Mouse (Mus musculus): Measurements from ENCODE around the gene Hist1h3a. TPM values are rescaled to one million over a fixed set of nuclear protein-coding genes. Genes with fewer than 3 reads are reported as not detected.

Gene Hist1h3a
- 21.7 and 27.6 TPM in 2 replicates for polyA plus RNA-seq (2012)

DNA sequence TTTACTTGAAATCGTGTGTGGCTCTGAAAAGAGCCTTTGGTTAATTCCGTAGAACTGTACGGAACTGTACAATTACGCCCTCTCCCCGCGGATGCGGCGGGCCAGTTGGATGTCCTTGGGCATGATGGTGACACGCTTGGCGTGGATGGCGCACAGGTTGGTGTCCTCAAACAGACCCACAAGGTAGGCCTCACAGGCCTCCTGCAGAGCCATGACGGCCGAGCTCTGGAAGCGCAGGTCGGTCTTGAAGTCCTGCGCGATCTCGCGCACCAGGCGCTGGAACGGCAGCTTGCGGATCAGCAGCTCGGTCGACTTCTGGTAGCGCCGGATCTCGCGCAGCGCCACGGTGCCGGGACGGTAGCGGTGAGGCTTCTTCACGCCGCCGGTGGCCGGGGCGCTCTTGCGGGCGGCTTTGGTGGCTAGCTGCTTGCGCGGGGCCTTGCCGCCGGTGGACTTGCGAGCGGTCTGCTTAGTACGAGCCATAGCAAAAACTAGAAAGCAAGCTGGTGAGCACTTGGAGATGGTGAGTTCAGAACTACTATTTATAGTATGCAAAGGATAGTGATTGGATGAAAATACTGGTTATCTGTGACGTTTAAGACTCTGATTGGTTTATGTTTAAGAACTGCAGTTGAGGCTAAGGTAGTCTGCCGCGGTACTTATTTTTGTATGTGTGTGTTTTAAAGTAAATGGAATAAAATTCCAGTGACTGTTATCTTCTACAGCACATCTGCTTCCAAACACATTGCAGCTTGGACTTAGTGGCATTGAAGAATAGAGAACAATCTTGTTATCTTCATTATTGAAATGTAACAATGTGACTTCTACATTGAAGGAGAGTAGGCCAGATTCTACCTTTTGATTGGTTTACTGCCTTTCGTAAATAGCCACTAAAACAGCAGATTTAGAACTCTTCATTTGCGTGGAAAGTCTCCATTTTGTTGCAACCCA lies at the start of gene Hist1h3a:
Hist1h3a (minus strand) TSS at position 516 of the 951 bp plus-strand sequence.

DNA sequence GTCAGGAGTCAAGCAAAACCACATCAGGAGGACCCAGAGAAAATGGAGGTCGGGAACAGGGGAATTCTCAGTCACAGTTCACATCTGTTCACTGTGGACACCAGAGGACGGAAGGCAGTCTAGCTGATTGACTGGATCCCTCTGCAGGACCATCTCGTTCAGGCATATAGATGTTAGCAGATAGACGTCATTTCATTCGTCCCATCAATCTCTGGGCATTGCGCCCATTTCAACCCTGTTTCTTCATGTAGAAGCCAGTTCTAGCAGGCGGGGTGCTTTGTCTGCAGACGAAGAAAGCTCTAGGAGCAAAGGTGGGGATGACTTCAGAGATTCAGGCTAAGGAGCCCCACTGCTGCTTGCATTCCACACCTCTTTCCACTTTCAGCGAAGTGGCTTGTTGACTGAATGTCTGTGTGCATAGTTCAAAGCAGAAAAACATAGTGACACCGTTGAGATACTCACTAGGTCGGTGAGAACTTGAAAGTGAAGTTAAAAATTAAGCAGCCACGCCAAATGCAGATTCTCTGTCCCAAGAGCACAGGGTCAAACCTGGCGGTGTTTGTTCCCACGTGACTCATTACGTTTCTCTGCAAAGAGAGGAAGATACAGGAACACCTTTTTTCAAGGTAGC lies 44.4 kb upstream of the Hist1h3a start, which contains the start of gene Slc17a2:
Slc17a2 (plus strand) TSS at position 572 of the 631 bp plus-strand sequence.

DNA sequence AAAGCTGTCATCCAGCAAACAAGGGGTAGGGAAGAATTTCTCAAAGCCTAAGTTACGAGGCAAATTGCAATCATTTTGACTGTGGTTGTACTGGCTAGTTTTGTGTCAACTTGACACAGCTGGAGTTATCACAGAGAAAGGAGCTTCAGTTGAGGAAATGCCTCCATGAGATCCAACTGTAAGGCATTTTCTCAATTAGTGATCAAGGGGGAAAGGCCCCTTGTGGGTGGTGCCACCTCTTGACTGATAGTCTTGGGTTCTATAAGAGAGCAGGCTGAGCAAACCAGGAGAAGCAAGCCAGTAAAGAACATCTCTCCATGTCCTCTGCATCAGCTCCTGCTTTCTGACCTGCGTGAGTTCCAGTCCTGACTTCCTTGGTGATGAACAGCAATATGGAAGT lies 7.4 kb upstream of the Hist1h3a start, which contains the start of gene Trim38:
Trim38 (plus strand) TSS at position 301 of the 400 bp plus-strand sequence.

GRCm38 (mm10) chr13:23763586-23764323 lies 1.6 kb upstream of the Hist1h3a start, which contains the start of gene Hist1h1a:
TSS of gene Hist1h1a (plus strand) at chr13:23763666.

DNA sequence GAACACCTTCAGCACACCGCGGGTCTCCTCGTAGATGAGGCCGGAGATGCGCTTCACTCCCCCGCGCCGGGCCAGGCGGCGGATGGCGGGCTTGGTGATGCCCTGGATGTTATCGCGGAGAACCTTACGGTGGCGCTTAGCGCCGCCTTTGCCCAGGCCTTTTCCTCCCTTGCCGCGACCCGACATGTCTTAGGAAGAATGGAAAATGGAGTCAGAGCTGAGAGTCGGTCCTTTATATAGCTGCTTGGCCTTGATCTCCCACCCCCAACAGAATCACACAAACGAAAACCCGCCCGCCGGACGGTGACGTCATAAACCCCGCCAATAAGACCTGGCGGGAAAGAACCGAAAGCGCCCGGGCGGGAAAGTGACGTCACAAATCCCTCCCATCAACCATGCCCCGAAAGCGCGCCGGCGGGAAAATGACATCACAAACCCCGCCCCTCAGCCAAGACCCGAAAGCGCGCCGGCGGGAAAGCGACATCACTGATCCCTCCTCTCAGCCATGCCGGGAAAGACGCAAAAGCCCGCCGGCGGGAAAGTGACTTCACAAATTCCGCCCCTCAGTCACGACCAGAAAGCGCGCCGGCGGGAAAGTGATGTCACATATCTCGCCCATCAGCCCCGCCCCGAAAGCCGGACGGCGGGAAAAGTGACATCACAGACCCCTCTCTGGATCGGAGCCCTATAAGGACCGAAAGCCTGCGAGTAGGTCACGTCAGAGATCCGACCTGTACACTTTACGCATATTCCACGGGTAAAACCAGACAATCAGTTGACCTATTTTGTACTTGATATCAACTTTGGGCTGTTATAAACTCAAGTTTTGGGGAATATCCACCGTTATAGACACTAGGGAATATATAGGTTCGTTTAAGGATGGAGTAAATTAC lies 968 bp downstream of the Hist1h3a start, which contains the start of gene Hist1h4a:
Hist1h4a (minus strand) TSS at position 259 of the 893 bp plus-strand sequence.

DNA sequence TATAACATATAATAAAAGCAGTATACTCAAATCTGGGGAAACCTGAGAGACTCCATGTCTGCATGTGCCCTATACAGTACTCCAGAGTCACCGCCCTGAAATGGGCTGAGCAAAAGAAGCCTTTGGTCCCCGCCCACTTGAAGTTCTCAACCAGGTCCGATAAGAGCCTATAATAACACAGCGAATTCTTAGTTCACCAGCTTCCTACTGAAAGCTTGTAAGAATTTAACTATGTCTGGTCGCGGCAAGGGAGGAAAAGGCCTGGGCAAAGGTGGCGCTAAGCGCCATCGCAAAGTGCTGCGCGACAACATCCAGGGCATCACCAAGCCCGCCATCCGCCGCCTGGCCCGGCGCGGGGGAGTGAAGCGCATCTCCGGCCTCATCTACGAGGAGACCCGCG lies 5.4 kb downstream of the Hist1h3a start, which contains the start of gene Hist1h4b:
Hist1h4b (plus strand) TSS at position 224 of the 400 bp plus-strand sequence.

GRCm38 (mm10) chr13:23752067-23752741 lies 10.0 kb downstream of the Hist1h3a start, which contains the start of gene Hist1h3b:
TSS of gene Hist1h3b (plus strand) at chr13:23752267.

GRCm38 (mm10) chr13:23750839-23751477 lies 11.2 kb downstream of the Hist1h3a start, which contains the start of gene Hist1h2ab:
TSS of gene Hist1h2ab (plus strand) at chr13:23751126.

GRCm38 (mm10) chr13:23746201-23747080 lies 15.7 kb downstream of the Hist1h3a start, which contains the start of gene Hist1h2bb:
TSS of gene Hist1h2bb (plus strand) at chr13:23746734.

DNA sequence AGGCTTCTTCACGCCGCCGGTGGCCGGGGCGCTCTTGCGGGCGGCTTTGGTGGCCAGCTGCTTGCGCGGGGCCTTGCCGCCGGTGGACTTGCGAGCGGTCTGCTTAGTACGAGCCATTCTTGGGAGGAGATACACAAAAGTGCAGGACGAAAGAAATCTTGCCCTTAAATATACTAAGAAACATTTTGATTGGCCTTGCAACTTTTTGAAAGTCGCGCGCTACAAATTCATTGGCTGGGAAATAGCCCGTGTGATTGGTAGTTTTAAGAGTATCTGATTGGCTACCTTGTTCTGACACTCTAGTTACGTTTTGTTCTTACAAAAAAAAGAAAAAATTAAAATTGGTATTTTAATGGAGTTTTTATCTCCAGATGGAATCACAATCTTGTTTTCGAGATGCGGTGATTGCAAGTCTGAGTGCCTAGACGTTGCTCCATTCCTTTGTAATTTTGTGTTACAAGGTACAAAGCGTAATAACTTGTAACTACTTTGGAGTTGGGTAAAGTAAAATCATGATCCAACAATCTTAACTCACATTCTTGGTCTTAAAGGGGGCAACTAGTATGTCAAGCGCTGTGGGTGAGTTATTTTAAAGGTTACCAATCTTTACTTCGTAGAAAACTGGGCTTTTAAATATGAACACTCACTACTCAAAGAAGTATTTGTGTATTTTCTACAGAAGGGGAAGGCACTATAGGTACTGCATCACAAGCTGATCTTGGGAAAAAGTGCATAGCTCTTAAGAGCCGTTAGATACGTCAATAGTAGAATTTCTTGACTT lies 16.6 kb downstream of the Hist1h3a start, which contains the start of gene Hist1h3c:
Hist1h3c (minus strand) TSS at position 222 of the 781 bp plus-strand sequence.

DNA sequence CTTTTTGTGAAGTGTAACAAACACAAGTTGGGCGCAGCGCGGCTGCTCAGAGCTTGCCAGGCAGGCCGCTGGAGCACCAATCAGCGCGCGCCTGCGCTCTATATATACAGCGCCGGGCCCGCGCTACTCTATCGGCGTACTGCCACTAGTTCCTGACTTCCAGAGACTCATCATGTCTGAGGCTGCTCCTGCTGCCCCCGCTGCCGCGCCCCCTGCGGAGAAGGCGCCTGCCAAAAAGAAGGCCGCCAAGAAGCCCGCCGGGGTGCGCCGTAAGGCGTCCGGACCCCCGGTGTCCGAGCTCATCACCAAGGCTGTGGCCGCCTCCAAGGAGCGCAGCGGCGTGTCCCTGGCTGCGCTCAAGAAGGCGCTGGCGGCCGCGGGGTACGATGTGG lies 23.5 kb downstream of the Hist1h3a start, which contains the start of gene Hist1h1c:
Hist1h1c (plus strand) TSS at position 132 of the 392 bp plus-strand sequence.

Other genes with a start within 250 kb of the Hist1h3a start
- gene Hist1h4h, start 231.3 kb downstream of the Hist1h3a start, polyA plus RNA-seq (2012), result 33.5 and 38.6 TPM in 2 replicates
- gene Hist1h2af, start 228.5 kb downstream of the Hist1h3a start, polyA plus RNA-seq (2012), result 81.4 and 86.9 TPM in 2 replicates
- 19.0 and 22.6 TPM in 2 replicates for gene Hist1h3g, start 227.0 kb downstream of the Hist1h3a start, polyA plus RNA-seq (2012)
- gene Hist1h2bh, start 219.0 kb downstream of the Hist1h3a start, polyA plus RNA-seq (2012), result 2.5 and 3.3 TPM in 2 replicates
- gene Hist1h3f, start 218.3 kb downstream of the Hist1h3a start, polyA plus RNA-seq (2012), result 5.5 and 6.8 TPM in 2 replicates
- 13.2 and 18.3 TPM in 2 replicates for gene Hist1h4f, start 210.7 kb downstream of the Hist1h3a start, polyA plus RNA-seq (2012)
- 0.77 and 1.7 TPM in 2 replicates for gene Hist1h1d, start 209.1 kb downstream of the Hist1h3a start, polyA plus RNA-seq (2012)
- gene Hist1h3e, start 200.0 kb downstream of the Hist1h3a start, polyA plus RNA-seq (2012), result 18.9 and 21.1 TPM in 2 replicates
- 16.2 and 16.7 TPM in 2 replicates for gene Hist1h2ae, start 191.2 kb downstream of the Hist1h3a start, polyA plus RNA-seq (2012)
- 46.4 and 66.4 TPM in 2 replicates for gene Hist1h2bg, start 191.0 kb downstream of the Hist1h3a start, polyA plus RNA-seq (2012)
- gene Hist1h2bf, start 188.2 kb downstream of the Hist1h3a start, polyA plus RNA-seq (2012), result 3.1 and 11.2 TPM in 2 replicates
- gene Hist1h2ad, start 188.0 kb downstream of the Hist1h3a start, polyA plus RNA-seq (2012), result 5.5 and 5.7 TPM in 2 replicates
- gene Hist1h3d, start 186.6 kb downstream of the Hist1h3a start, polyA plus RNA-seq (2012), result 6.4 and 7.1 TPM in 2 replicates
- 9.9 and 17.2 TPM in 2 replicates for gene Hist1h4d, start 180.8 kb downstream of the Hist1h3a start, polyA plus RNA-seq (2012)
- gene Hist1h2be, start 141.3 kb downstream of the Hist1h3a start, polyA plus RNA-seq (2012), result 0.79 and 1.1 TPM in 2 replicates
- gene Hist1h1e, start 139.8 kb downstream of the Hist1h3a start, polyA plus RNA-seq (2012), result 9.0 and 14.7 TPM in 2 replicates
- gene Hist1h2ac, start 78.4 kb downstream of the Hist1h3a start, polyA plus RNA-seq (2012), result 7.2 TPM in 2 replicates
- 66.3 and 70.6 TPM in 2 replicates for gene Hist1h2bc, start 78.2 kb downstream of the Hist1h3a start, polyA plus RNA-seq (2012)
- gene Hist1h1t, start 66.6 kb downstream of the Hist1h3a start, polyA plus RNA-seq (2012), result 0.27 TPM in 1 of 2 replicates, not detected in the other
- gene Hist1h4c, start 63.9 kb downstream of the Hist1h3a start, polyA plus RNA-seq (2012), result 4.5 and 10.6 TPM in 2 replicates
- 8.0 and 15.2 TPM in 2 replicates for gene Hfe, start 51.5 kb downstream of the Hist1h3a start, polyA plus RNA-seq (2012)
- 100 and 116 TPM in 2 replicates for gene Hist1h1c, start 23.6 kb downstream of the Hist1h3a start, polyA plus RNA-seq (2012)
- gene Hist1h3c, start 16.8 kb downstream of the Hist1h3a start, polyA plus RNA-seq (2012), result 20.1 and 23.0 TPM in 2 replicates
- 11.2 and 22.3 TPM in 2 replicates for gene Hist1h2bb, start 15.7 kb downstream of the Hist1h3a start, polyA plus RNA-seq (2012)
- 17.6 and 35.4 TPM in 2 replicates for gene Hist1h2ab, start 11.3 kb downstream of the Hist1h3a start, polyA plus RNA-seq (2012)
- gene Hist1h3b, start 10.1 kb downstream of the Hist1h3a start, polyA plus RNA-seq (2012), result 9.2 and 14.4 TPM in 2 replicates
- gene Hist1h4b, start 5.4 kb downstream of the Hist1h3a start, polyA plus RNA-seq (2012), result 13.8 and 16.1 TPM in 2 replicates
- gene Hist1h4a, start 1.2 kb downstream of the Hist1h3a start, polyA plus RNA-seq (2012), result 16.8 and 23.1 TPM in 2 replicates
- 1.2 and 3.7 TPM in 2 replicates for gene Hist1h1a, start 1.3 kb upstream of the Hist1h3a start, polyA plus RNA-seq (2012)
- 0.08 TPM in 1 of 2 replicates, not detected in the other for gene Trim38, start 7.5 kb upstream of the Hist1h3a start, polyA plus RNA-seq (2012)
- gene Slc17a2, start 44.6 kb upstream of the Hist1h3a start, polyA plus RNA-seq (2012), result not detected in 2 replicates
- gene Slc17a3, start 77.0 kb upstream of the Hist1h3a start, polyA plus RNA-seq (2012), result not detected in 2 replicates
- gene Slc17a1, start 105.4 kb upstream of the Hist1h3a start, polyA plus RNA-seq (2012), result not detected in 2 replicates
- 0.01 TPM in 1 of 2 replicates, not detected in the other for gene Slc17a4, start 152.6 kb upstream of the Hist1h3a start, polyA plus RNA-seq (2012)
- gene Hist1h2ba, start 171.8 kb upstream of the Hist1h3a start, polyA plus RNA-seq (2012), result not detected in 2 replicates
- gene Hist1h2aa, start 172.1 kb upstream of the Hist1h3a start, polyA plus RNA-seq (2012), result not detected in 2 replicates
- gene Scgn, start 228.8 kb upstream of the Hist1h3a start, polyA plus RNA-seq (2012), result not detected in 2 replicates

Data from megakaryocyte-erythroid progenitor cell, adult 5 weeks (primary cell).